Mouse (Mus musculus): Measurements from ENCODE around the gene Nup133. TPM values are rescaled to one million over a fixed set of nuclear protein-coding genes. Genes with fewer than 3 reads are reported as not detected.

The Nup133 gene
- 38.4 and 44.8 TPM in 2 replicates for polyA plus RNA-seq (2014; fragmentation: Nextera tagmentation; extraction: Ambion mirVana)

GRCm38 (mm10) chr8:123948942-123949685 lies at the start of gene Nup133:
Gene Nup133 (minus strand): TSS chr8:123949265.
- Histone ChIP-seq H3K36me3 (ENCODE audit: control insufficient read depth, insufficient read depth, low read length) (peaks cover 16% of the 10 kb centered on the region), H3K9me3 (ENCODE audit: control insufficient read depth, low read depth, low read length) (no peaks in the 10 kb centered on the region), H3K27ac (ENCODE audit: low read length) (peak within 1 kb of the TSS; percentile 85), H3K4me2 (replicated peaks; ENCODE audit: low read depth, low read length) (peak within 1 kb of the TSS; percentile 96), H3K9ac (replicated peaks; ENCODE audit: low read depth, low read length) (peak within 1 kb of the TSS; percentile 78), H3K4me1 (ENCODE audit: control insufficient read depth, insufficient read depth, low read length) (peaks cover 11% of the 10 kb centered on the region; the same call in 1 of the 2 replicates), H3K4me3 (ENCODE audit: low read depth, low read length) (peak within 1 kb of the TSS; percentile 99), H3K27me3 (ENCODE audit: control insufficient read depth, insufficient read depth, low read length) (no peaks in the 10 kb centered on the region)
- ATAC-seq (ENCODE audit: insufficient number of reproducible peaks, insufficient read depth, low FRiP score, low read depth): peak; percentile 84
- under 1% methylated on average over 77 of the region's 77 CpGs for WGBS

DNA sequence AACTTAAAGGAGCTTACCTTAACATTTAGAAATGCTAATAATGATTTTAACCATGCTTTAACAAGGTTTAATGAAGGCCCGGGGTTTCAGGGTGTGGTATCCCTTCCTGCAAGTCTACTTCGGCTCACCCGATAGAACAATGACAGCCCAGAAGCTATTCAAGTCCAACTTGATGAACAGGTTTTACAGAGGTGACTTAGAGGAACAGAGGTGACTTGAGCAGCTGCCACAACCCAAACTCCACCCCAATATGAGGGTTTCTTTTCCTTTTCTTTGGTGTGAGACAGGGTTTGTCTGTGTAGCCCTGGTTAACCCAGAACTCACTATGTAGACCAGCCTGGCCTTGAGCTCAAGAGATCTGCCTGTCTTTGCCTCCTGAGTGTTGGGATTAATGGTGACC lies 44.9 kb upstream of the Nup133 start:
- ATAC-seq (ENCODE audit: insufficient number of reproducible peaks, insufficient read depth, low FRiP score, low read depth): peak; percentile 82
- Histone ChIP-seq H3K9me3 (ENCODE audit: control insufficient read depth, low read depth, low read length) (no peaks in the 10 kb centered on the region), H3K27ac (ENCODE audit: low read length) (peak overlapping the region; percentile 78), H3K36me3 (ENCODE audit: control insufficient read depth, insufficient read depth, low read length) (peaks cover 14% of the 10 kb centered on the region), H3K4me3 (ENCODE audit: low read depth, low read length) (no peak overlapping the region), H3K4me2 (replicated peaks; ENCODE audit: low read depth, low read length) (no peak overlapping the region), H3K27me3 (ENCODE audit: control insufficient read depth, insufficient read depth, low read length) (no peaks in the 10 kb centered on the region), H3K4me1 (ENCODE audit: control insufficient read depth, insufficient read depth, low read length) (peaks cover 6% of the 10 kb centered on the region; the same call in 1 of the 2 replicates), H3K9ac (replicated peaks; ENCODE audit: low read depth, low read length) (no peak overlapping the region)
- WGBS: 64% methylated on average over 3 of the region's 3 CpGs

GRCm38 (mm10) chr8:123993597-123993996 lies 44.5 kb upstream of the Nup133 start:
- H3K27me3 ChIP-seq (ENCODE audit: control insufficient read depth, insufficient read depth, low read length): no peaks in the 10 kb centered on the region
- no peak overlapping the region for H3K9ac ChIP-seq (replicated peaks; ENCODE audit: low read depth, low read length)
- peak overlapping the region; percentile 78 for H3K27ac ChIP-seq (ENCODE audit: low read length)
- H3K4me1 ChIP-seq (ENCODE audit: control insufficient read depth, insufficient read depth, low read length): peaks cover 7% of the 10 kb centered on the region; the same call in 1 of the 2 replicates
- H3K36me3 ChIP-seq (ENCODE audit: control insufficient read depth, insufficient read depth, low read length): peaks cover 14% of the 10 kb centered on the region
- ATAC-seq (ENCODE audit: insufficient number of reproducible peaks, insufficient read depth, low FRiP score, low read depth): peak; percentile 75
- H3K4me2 ChIP-seq (replicated peaks; ENCODE audit: low read depth, low read length): no peak overlapping the region
- no peak overlapping the region for H3K4me3 ChIP-seq (ENCODE audit: low read depth, low read length)
- 69% methylated on average over 5 of the region's 5 CpGs for WGBS
- H3K9me3 ChIP-seq (ENCODE audit: control insufficient read depth, low read depth, low read length): no peaks in the 10 kb centered on the region

- WGBS: 78% methylated on average over 8 of the region's 8 CpGs
- Histone ChIP-seq H3K4me3 (ENCODE audit: low read depth, low read length) (no peak overlapping the region), H3K27ac (ENCODE audit: low read length) (0 out of 2 replicates have a peak overlapping the region, but pooled peaks have one; percentile 15)
Measured at GRCm38 (mm10) chr8:123992587-123992986, 43.5 kb upstream of the Nup133 start.

DNA sequence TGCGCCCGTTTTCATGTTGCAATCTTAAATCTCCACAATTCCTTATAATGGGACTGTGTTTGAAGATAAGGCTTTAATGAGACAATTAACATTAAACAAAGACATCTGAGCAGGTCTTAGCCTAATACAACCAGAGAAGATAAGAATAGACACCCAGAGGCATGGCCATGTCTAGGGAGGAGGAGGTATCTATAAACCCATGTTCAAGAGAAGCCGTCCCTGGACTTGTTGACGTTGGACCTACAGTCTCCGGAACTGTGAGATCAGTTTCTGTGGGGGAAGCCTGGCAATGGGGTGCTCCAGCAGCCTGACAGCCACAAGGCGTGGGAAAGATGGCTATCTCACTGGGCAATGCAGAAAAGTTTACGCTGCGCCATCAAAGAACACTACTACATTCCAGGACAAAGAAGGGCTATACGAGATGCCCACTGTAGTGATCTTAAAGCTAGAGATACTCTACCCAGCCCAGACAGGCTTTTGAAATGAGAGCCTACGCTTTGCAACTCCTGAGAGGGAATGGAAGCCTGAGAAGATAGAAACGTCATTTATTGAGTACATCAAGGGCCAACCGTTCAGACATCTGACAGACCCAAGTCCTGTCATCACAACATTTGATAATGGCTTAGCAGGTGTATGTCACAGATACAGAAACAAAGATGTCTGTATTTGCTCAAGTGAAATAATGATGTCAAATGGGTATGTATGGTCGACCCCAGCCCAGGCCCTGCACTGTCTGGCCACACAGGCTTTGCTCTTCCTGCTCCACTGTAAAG lies 41.4 kb upstream of the Nup133 start:
- no peak overlapping the region for H3K9ac ChIP-seq (replicated peaks; ENCODE audit: low read depth, low read length)
- H3K4me2 ChIP-seq (replicated peaks; ENCODE audit: low read depth, low read length): no peak overlapping the region
- WGBS: 80% methylated on average over 13 of the region's 13 CpGs
- H3K27ac ChIP-seq (ENCODE audit: low read length): no peak overlapping the region; the same call in 1 of the 2 replicates
- H3K4me3 ChIP-seq (ENCODE audit: low read depth, low read length): no peak overlapping the region
- no peak for ATAC-seq (ENCODE audit: insufficient number of reproducible peaks, insufficient read depth, low FRiP score, low read depth)
- H3K36me3 ChIP-seq (ENCODE audit: control insufficient read depth, insufficient read depth, low read length): peaks cover under 1% of the 10 kb centered on the region; the same call in 1 of the 2 replicates
- H3K4me1 ChIP-seq (ENCODE audit: control insufficient read depth, insufficient read depth, low read length): peaks cover 7% of the 10 kb centered on the region; the same call in 1 of the 2 replicates
- no peaks in the 10 kb centered on the region for H3K27me3 ChIP-seq (ENCODE audit: control insufficient read depth, insufficient read depth, low read length)
- H3K9me3 ChIP-seq (ENCODE audit: control insufficient read depth, low read depth, low read length): no peaks in the 10 kb centered on the region

More at GRCm38 (mm10) chr8:123992587-123992986, 43.5 kb upstream of the Nup133 start:
- peaks cover 14% of the 10 kb centered on the region for H3K36me3 ChIP-seq (ENCODE audit: control insufficient read depth, insufficient read depth, low read length)
- no peak overlapping the region for H3K4me2 ChIP-seq (replicated peaks; ENCODE audit: low read depth, low read length)
- no peaks in the 10 kb centered on the region for H3K27me3 ChIP-seq (ENCODE audit: control insufficient read depth, insufficient read depth, low read length)
- H3K4me1 ChIP-seq (ENCODE audit: control insufficient read depth, insufficient read depth, low read length): peaks cover 7% of the 10 kb centered on the region; the same call in 1 of the 2 replicates
- no peak overlapping the region for H3K9ac ChIP-seq (replicated peaks; ENCODE audit: low read depth, low read length)
- no peak for ATAC-seq (ENCODE audit: insufficient number of reproducible peaks, insufficient read depth, low FRiP score, low read depth)
- no peaks in the 10 kb centered on the region for H3K9me3 ChIP-seq (ENCODE audit: control insufficient read depth, low read depth, low read length)

DNA sequence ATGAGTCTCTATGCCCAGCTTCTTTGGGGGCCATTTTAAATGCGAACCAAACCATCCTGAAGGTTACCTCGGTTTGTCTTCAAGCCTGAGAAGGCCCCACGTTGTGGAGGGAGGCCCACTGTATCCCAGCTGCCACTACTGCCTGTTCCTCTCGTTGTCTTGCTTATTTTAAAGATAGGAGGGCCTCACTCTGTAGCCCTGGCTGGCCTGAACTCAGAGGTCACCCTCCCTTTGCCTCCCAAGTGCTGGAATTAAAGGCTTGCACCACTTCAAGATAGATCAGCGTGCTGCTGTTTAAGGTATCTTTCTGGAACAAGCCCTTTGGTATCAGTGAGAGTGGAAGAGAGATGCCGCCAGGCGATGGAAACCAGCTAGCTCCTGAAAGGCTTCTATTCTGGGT lies 40.1 kb upstream of the Nup133 start:
- no peaks in the 10 kb centered on the region for H3K9me3 ChIP-seq (ENCODE audit: control insufficient read depth, low read depth, low read length)
- no peaks in the 10 kb centered on the region for H3K27me3 ChIP-seq (ENCODE audit: control insufficient read depth, insufficient read depth, low read length)
- no peak overlapping the region for H3K4me2 ChIP-seq (replicated peaks; ENCODE audit: low read depth, low read length)
- WGBS: 51% methylated on average over 7 of the region's 7 CpGs
- H3K27ac ChIP-seq (ENCODE audit: low read length): peak overlapping the region; percentile 67; the same call in 1 of the 2 replicates
- ATAC-seq (ENCODE audit: insufficient number of reproducible peaks, insufficient read depth, low FRiP score, low read depth): no peak
- H3K36me3 ChIP-seq (ENCODE audit: control insufficient read depth, insufficient read depth, low read length): no peaks in the 10 kb centered on the region; the same call in 1 of the 2 replicates
- H3K4me1 ChIP-seq (ENCODE audit: control insufficient read depth, insufficient read depth, low read length): peaks cover 7% of the 10 kb centered on the region; the same call in 1 of the 2 replicates
- no peak overlapping the region for H3K9ac ChIP-seq (replicated peaks; ENCODE audit: low read depth, low read length)
- H3K4me3 ChIP-seq (ENCODE audit: low read depth, low read length): no peak overlapping the region

GRCm38 (mm10) chr8:123988605-123989038 lies 39.6 kb upstream of the Nup133 start:
- no peak overlapping the region for H3K4me3 ChIP-seq (ENCODE audit: low read depth, low read length)
- ATAC-seq (ENCODE audit: insufficient number of reproducible peaks, insufficient read depth, low FRiP score, low read depth): peak; percentile 56; the same call in 1 of the 2 replicates
- H3K36me3 ChIP-seq (ENCODE audit: control insufficient read depth, insufficient read depth, low read length): no peaks in the 10 kb centered on the region
- no peaks in the 10 kb centered on the region for H3K27me3 ChIP-seq (ENCODE audit: control insufficient read depth, insufficient read depth, low read length)
- H3K4me1 ChIP-seq (ENCODE audit: control insufficient read depth, insufficient read depth, low read length): peaks cover 7% of the 10 kb centered on the region; the same call in 1 of the 2 replicates
- WGBS: 53% methylated on average over 6 of the region's 6 CpGs
- H3K9ac ChIP-seq (replicated peaks; ENCODE audit: low read depth, low read length): no peak overlapping the region
- no peaks in the 10 kb centered on the region for H3K9me3 ChIP-seq (ENCODE audit: control insufficient read depth, low read depth, low read length)
- no peak overlapping the region for H3K4me2 ChIP-seq (replicated peaks; ENCODE audit: low read depth, low read length)
- peak overlapping the region; percentile 67; the same call in 1 of the 2 replicates for H3K27ac ChIP-seq (ENCODE audit: low read length)

DNA sequence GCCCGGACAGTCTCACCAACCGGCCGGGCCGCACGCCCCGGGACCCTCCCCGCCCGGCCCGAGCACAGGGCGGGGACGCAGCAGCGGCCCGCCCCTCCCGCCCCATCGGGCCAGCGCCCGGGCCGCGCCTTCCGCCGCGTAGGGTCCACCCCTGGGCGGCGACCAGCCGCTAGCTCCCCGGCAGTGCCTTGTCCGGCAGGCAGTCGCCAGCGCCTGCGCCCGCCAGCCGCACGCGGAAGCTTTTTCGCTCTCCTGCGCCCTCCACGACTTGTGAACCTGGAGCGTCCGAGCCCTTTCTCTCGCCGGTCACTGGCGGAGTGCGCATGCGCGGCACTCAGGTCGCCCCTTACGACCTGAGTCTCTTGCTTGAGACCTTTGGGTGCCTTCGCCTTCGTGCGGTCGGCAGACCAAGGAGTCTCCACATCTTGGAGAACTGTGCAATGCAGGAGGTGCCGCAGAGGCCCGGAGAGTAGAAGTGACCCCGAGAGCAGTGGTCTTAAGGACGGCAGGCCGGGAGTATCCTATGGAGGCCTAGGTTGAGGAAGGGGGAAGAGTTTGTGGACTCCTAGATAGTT lies 33.8 kb upstream of the Nup133 start, which contains the start of gene Abcb10:
TSS of gene Abcb10 (minus strand) at position 297 of the 575 bp plus-strand sequence.
- Histone ChIP-seq H3K4me3 (ENCODE audit: low read depth, low read length) (peak within 1 kb of the TSS; percentile 82), H3K9me3 (ENCODE audit: control insufficient read depth, low read depth, low read length) (no peaks in the 10 kb centered on the region), H3K9ac (replicated peaks; ENCODE audit: low read depth, low read length) (peak within 1 kb of the TSS; percentile 83), H3K4me2 (replicated peaks; ENCODE audit: low read depth, low read length) (peak within 1 kb of the TSS; percentile 96), H3K4me1 (ENCODE audit: control insufficient read depth, insufficient read depth, low read length) (peaks cover 20% of the 10 kb centered on the region), H3K27me3 (ENCODE audit: control insufficient read depth, insufficient read depth, low read length) (no peaks in the 10 kb centered on the region), H3K27ac (ENCODE audit: low read length) (peak within 1 kb of the TSS; percentile 91), H3K36me3 (ENCODE audit: control insufficient read depth, insufficient read depth, low read length) (no peaks in the 10 kb centered on the region)
- ATAC-seq (ENCODE audit: insufficient number of reproducible peaks, insufficient read depth, low FRiP score, low read depth): peak; percentile 92
- WGBS: under 1% methylated on average over 53 of the region's 56 CpGs
